Mouse (Mus musculus) hindbrain, embryonic 11.5 days (tissue): ENCODE data around the gene Kif18b. TPM values are rescaled to one million over a fixed set of nuclear protein-coding genes. Genes with fewer than 3 reads are reported as not detected.

ENCODE experiments used
- ATAC-seq: fragments of 200-750 bp; cut with Nextera tagmentation; 2 replicates; pipeline ENCODE4 v1.8.0; 2017; ENCODE audit warnings: mild to moderate bottlenecking, moderate TSS enrichment, moderate library complexity; ENCODE audit not compliant: low FRiP score
- DNase-seq: peaks from one replicate; pipeline ENCODE4 v3.0.0-alpha.2; 2015; ENCODE audit warnings: low spot score
- H3K27ac ChIP-seq: fragments of 300-500 bp; sonication (generic); 2 replicates; pipeline ENCODE4 v1.5.1; 2014; ENCODE audit warnings: mild to moderate bottlenecking, low read depth, low read length
- H3K27me3 ChIP-seq: fragments of 300-500 bp; sonication (generic); 2 replicates; pipeline ENCODE4 v1.6.1; 2014; ENCODE audit warnings: mild to moderate bottlenecking, low read length, moderate library complexity, mixed read lengths; ENCODE audit not compliant: control insufficient read depth, insufficient read depth
- H3K36me3 ChIP-seq: fragments of 300-500 bp; sonication (generic); 2 replicates; pipeline ENCODE4 v1.6.1; 2014; ENCODE audit warnings: mild to moderate bottlenecking, low read length, moderate library complexity, mixed read lengths; ENCODE audit not compliant: control insufficient read depth, insufficient read depth
- H3K4me1 ChIP-seq: fragments of 300-500 bp; sonication (generic); replicated peaks from 2 replicates; pipeline ENCODE4 v1.6.1; 2014; ENCODE audit warnings: low read length, mixed read lengths; ENCODE audit not compliant: control insufficient read depth, insufficient read depth
- H3K4me2 ChIP-seq: fragments of 300-500 bp; sonication (generic); replicated peaks from 2 replicates; pipeline ENCODE4 v1.6.1; 2014; ENCODE audit warnings: mild to moderate bottlenecking, low read depth, low read length
- H3K4me3 ChIP-seq: fragments of 300-500 bp; sonication (generic); 2 replicates; pipeline ENCODE4 v1.5.1; 2014; ENCODE audit warnings: low read depth, low read length
- H3K9ac ChIP-seq: fragments of 300-500 bp; sonication (generic); 2 replicates; pipeline ENCODE4 v1.6.1; 2014; ENCODE audit warnings: low read depth, low read length
- H3K9me3 ChIP-seq: fragments of 300-500 bp; sonication (generic); 2 replicates; pipeline ENCODE4 v1.6.1; 2016; ENCODE audit warnings: low read length; ENCODE audit not compliant: control insufficient read depth
- WGBS: fragments of 180-500 bp; shearing (Covaris S2); extraction: QIAGEN DNeasy Blood & Tissue Kit; methylation state at CpG from one replicate; pipeline ENCODE4 v1.1.7; 2014; 5-methylcytosine and 5-hydroxymethylcytosine counted together
- polyA plus RNA-seq: library from polyadenylated mRNA; unstranded; fragments of >200 nt; fragmentation: Nextera tagmentation; extraction: Ambion mirVana; gene quantifications from 2 replicates; pipeline ENCODE4 v1.2.1, GENCODE M21; 2014

Kif18b gene
- polyA plus RNA-seq, result 7.3 and 8.5 TPM in 2 replicates

- Histone ChIP-seq H3K9me3 (no peaks in the 10 kb centered on the region), H3K4me2 (peak within 1 kb of the TSS; percentile 66), H3K27ac (peak within 1 kb of the TSS; percentile 88), H3K9ac (peak within 1 kb of the TSS; percentile 72), H3K4me1 (peaks cover 2% of the 10 kb centered on the region; the same call in 1 of the 2 replicates), H3K4me3 (peak within 1 kb of the TSS; percentile 59), H3K27me3 (no peaks in the 10 kb centered on the region), H3K36me3 (no peaks in the 10 kb centered on the region)
- ATAC-seq (peak; percentile 86), DNase-seq (peak; percentile 99)
- WGBS, result under 1% methylated on average over 62 of the region's 62 CpGs
These were observed at the start of gene Kif18b for GRCm38 (mm10) chr11:102924557-102925350. Kif18b (minus strand) TSS chr11:102925124.

- Histone ChIP-seq H3K4me1 (no peaks in the 10 kb centered on the region), H3K4me3 (no peak overlapping the region), H3K9me3 (no peaks in the 10 kb centered on the region), H3K27me3 (peaks cover 10% of the 10 kb centered on the region), H3K9ac (no peak overlapping the region), H3K36me3 (no peaks in the 10 kb centered on the region), H3K4me2 (no peak overlapping the region), H3K27ac (no peak overlapping the region)
- ATAC-seq (no peak), DNase-seq (no peak)
- 80% methylated on average over 1 of the region's 1 CpGs for WGBS
These were observed 47.4 kb upstream of the Kif18b start for GRCm38 (mm10) chr11:102972326-102972725.

GRCm38 (mm10) chr11:102971604-102972003, 46.7 kb upstream of the Kif18b start:
- H3K9ac ChIP-seq, result no peak overlapping the region
- no peaks in the 10 kb centered on the region for H3K36me3 ChIP-seq
- H3K9me3 ChIP-seq, result no peaks in the 10 kb centered on the region
- no peak overlapping the region for H3K4me3 ChIP-seq
- no peak for ATAC-seq
- peaks cover 10% of the 10 kb centered on the region for H3K27me3 ChIP-seq
- H3K27ac ChIP-seq, result no peak overlapping the region
- no peak for DNase-seq
- no peaks in the 10 kb centered on the region for H3K4me1 ChIP-seq
- no peak overlapping the region for H3K4me2 ChIP-seq
- WGBS, result 62% methylated on average over 5 of the region's 5 CpGs

- Histone ChIP-seq H3K9me3 (no peaks in the 10 kb centered on the region), H3K4me3 (no peak overlapping the region), H3K4me2 (no peak overlapping the region), H3K36me3 (no peaks in the 10 kb centered on the region), H3K27me3 (no peaks in the 10 kb centered on the region; the same call in 1 of the 2 replicates), H3K4me1 (peaks cover 7% of the 10 kb centered on the region), H3K27ac (peak overlapping the region; percentile 87; the same call in 1 of the 2 replicates), H3K9ac (no peak overlapping the region; the same call in 1 of the 2 replicates)
- DNase-seq (no peak), ATAC-seq (no peak; the same call in 1 of the 2 replicates)
- 71% methylated on average over 16 of the region's 16 CpGs for WGBS
These were observed 39.7 kb upstream of the Kif18b start for GRCm38 (mm10) chr11:102964547-102965091.

- ATAC-seq (peak; percentile 39), DNase-seq (peak; percentile 63)
- H3K9me3 ChIP-seq, result no peaks in the 10 kb centered on the region
- no peaks in the 10 kb centered on the region for H3K36me3 ChIP-seq
- H3K9ac ChIP-seq, result peak overlapping the region; percentile 49
- H3K4me3 ChIP-seq, result no peak overlapping the region; the same call in 1 of the 2 replicates
- peak overlapping the region; percentile 38 for H3K4me2 ChIP-seq
- H3K27me3 ChIP-seq, result no peaks in the 10 kb centered on the region; the same call in 1 of the 2 replicates
- WGBS, result 18% methylated on average over 24 of the region's 24 CpGs
- peaks cover 7% of the 10 kb centered on the region for H3K4me1 ChIP-seq
- H3K27ac ChIP-seq, result peak overlapping the region; percentile 87
These were observed 39.1 kb upstream of the Kif18b start for GRCm38 (mm10) chr11:102963855-102964546.

GRCm38 (mm10) chr11:102963246-102963854, 38.4 kb upstream of the Kif18b start:
- ATAC-seq (peak; percentile 80), DNase-seq (peak; percentile 66)
- peak overlapping the region; percentile 49 for H3K9ac ChIP-seq
- no peaks in the 10 kb centered on the region; the same call in 1 of the 2 replicates for H3K27me3 ChIP-seq
- peak overlapping the region; percentile 87 for H3K27ac ChIP-seq
- H3K4me1 ChIP-seq, result peaks cover 7% of the 10 kb centered on the region
- WGBS, result under 1% methylated on average over 16 of the region's 16 CpGs
- no peaks in the 10 kb centered on the region for H3K9me3 ChIP-seq
- peak overlapping the region; percentile 38 for H3K4me2 ChIP-seq
- no peaks in the 10 kb centered on the region for H3K36me3 ChIP-seq
- H3K4me3 ChIP-seq, result peak overlapping the region; percentile 10

GRCm38 (mm10) chr11:102962861-102963245, 37.9 kb upstream of the Kif18b start:
- 24% methylated on average over 7 of the region's 7 CpGs for whole genome bisulfite sequencing
- ATAC-seq, result no peak
- Histone ChIP-seq H3K27me3 (no peaks in the 10 kb centered on the region; the same call in 1 of the 2 replicates), H3K4me3 (0 out of 2 replicates have a peak overlapping the region, but pooled peaks have one; percentile 10), H3K27ac (peak overlapping the region; percentile 87), H3K4me2 (no peak overlapping the region; the same call in none of the 2 replicates), H3K9me3 (no peaks in the 10 kb centered on the region), H3K9ac (0 out of 2 replicates have a peak overlapping the region, but pooled peaks have one; percentile 23), H3K36me3 (no peaks in the 10 kb centered on the region), H3K4me1 (peaks cover 7% of the 10 kb centered on the region)
- no peak for DNase-seq

- Histone ChIP-seq H3K4me3 (no peak overlapping the region), H3K4me1 (peaks cover 13% of the 10 kb centered on the region), H3K36me3 (no peaks in the 10 kb centered on the region), H3K27me3 (no peaks in the 10 kb centered on the region), H3K9me3 (no peaks in the 10 kb centered on the region), H3K27ac (no peak overlapping the region), H3K9ac (no peak overlapping the region), H3K4me2 (no peak overlapping the region)
- DNase-seq (no peak), ATAC-seq (no peak)
- 90% methylated on average over 4 of the region's 4 CpGs for WGBS
These were observed 36.2 kb upstream of the Kif18b start for GRCm38 (mm10) chr11:102961082-102961481.
